Mouse (Mus musculus) hindbrain, embryonic 13.5 days (tissue): ENCODE data around the gene Tagln. TPM values are rescaled to one million over a fixed set of nuclear protein-coding genes. Genes with fewer than 3 reads are reported as not detected.

Experiments
- ATAC-seq: fragments of 200-750 bp; cut with Nextera tagmentation; 2 replicates; pipeline ENCODE4 v1.8.0; 2017; ENCODE audit warnings: moderate TSS enrichment; ENCODE audit not compliant: low FRiP score
- H3K27ac ChIP-seq: fragments of 300-500 bp; sonication (generic); 2 replicates; pipeline ENCODE4 v1.5.1; 2015; ENCODE audit warnings: inconsistent platforms, mild to moderate bottlenecking, moderate library complexity
- H3K27me3 ChIP-seq: fragments of 300-500 bp; sonication (generic); 2 replicates; pipeline ENCODE4 v1.6.1; 2015; ENCODE audit warnings: mild to moderate bottlenecking, inconsistent platforms
- H3K36me3 ChIP-seq: fragments of 300-500 bp; sonication (generic); 2 replicates; pipeline ENCODE4 v1.6.1; 2015; ENCODE audit warnings: mild to moderate bottlenecking, inconsistent platforms
- H3K4me1 ChIP-seq: fragments of 300-500 bp; sonication (generic); replicated peaks from 2 replicates; pipeline ENCODE4 v1.6.1; 2015; ENCODE audit warnings: inconsistent platforms
- H3K4me2 ChIP-seq: fragments of 300-500 bp; sonication (generic); 2 replicates; pipeline ENCODE4 v1.6.1; 2015; ENCODE audit warnings: inconsistent platforms, mild to moderate bottlenecking, moderate library complexity
- H3K4me3 ChIP-seq: fragments of 300-500 bp; sonication (generic); 2 replicates; pipeline ENCODE4 v1.5.1; 2015; ENCODE audit warnings: mild to moderate bottlenecking, inconsistent platforms
- H3K9ac ChIP-seq: fragments of 300-500 bp; sonication (generic); 2 replicates; pipeline ENCODE4 v1.6.1; 2015; ENCODE audit warnings: mild to moderate bottlenecking, inconsistent platforms
- H3K9me3 ChIP-seq: fragments of 300-500 bp; sonication (generic); 2 replicates; pipeline ENCODE4 v1.6.1; 2016; ENCODE audit warnings: inconsistent platforms
- WGBS: fragments of 180-500 bp; shearing (Covaris S2); methylation state at CpG from one replicate; pipeline ENCODE4 v1.1.7; 2015; 5-methylcytosine and 5-hydroxymethylcytosine counted together
- polyA plus RNA-seq: library from polyadenylated mRNA; unstranded; fragments of >200 nt; fragmentation: Nextera tagmentation; extraction: Ambion mirVana; gene quantifications from 2 replicates; pipeline ENCODE4 v1.2.1, GENCODE M21; 2015

The Tagln gene
- polyA plus RNA-seq, 1 experiment from 2014 or later, result 8.6 TPM

DNA sequence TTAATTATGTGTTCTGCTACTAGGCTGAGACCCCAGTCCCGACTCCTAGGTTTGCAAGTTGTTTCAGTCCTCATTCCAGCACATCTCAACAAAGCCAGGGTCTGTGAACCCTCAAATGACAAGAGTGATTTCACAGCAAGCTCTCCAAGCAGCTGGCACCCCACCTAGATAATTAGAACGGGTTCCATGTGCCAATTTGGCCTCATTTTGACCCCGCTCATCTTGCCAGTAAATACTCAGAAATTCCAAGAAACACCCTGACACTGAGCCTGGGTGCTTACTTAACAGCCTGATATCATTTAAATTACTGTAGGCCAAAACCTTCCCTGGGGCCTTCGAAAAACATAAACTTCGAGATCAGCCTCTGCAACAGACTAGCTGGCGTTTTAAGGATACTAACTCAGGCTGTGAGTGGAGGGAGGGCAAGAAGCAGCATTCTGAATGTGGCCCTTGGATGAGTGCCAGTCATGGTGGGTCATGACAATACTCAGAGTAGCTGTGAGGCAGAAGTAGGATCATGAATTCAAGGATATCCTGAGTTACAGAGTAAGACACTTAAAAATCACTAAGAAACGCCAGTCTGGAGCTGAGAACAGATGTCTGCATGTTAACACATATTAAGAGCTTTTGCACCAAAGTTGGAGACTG is 22.3 kb upstream of the Tagln start:
- no peak overlapping the region for H3K4me2 ChIP-seq
- 0 out of 2 replicates have a peak overlapping the region, but pooled peaks have one; percentile 5 for H3K9ac ChIP-seq
- no peaks in the 10 kb centered on the region for H3K27me3 ChIP-seq
- H3K27ac ChIP-seq, result no peak overlapping the region
- no peak for ATAC-seq
- 64% methylated on average over 7 of the region's 7 CpGs for WGBS
- H3K9me3 ChIP-seq, result no peaks in the 10 kb centered on the region
- H3K36me3 ChIP-seq, result peaks cover 27% of the 10 kb centered on the region
- H3K4me1 ChIP-seq, result peaks cover 45% of the 10 kb centered on the region
- H3K4me3 ChIP-seq, result no peak overlapping the region

DNA sequence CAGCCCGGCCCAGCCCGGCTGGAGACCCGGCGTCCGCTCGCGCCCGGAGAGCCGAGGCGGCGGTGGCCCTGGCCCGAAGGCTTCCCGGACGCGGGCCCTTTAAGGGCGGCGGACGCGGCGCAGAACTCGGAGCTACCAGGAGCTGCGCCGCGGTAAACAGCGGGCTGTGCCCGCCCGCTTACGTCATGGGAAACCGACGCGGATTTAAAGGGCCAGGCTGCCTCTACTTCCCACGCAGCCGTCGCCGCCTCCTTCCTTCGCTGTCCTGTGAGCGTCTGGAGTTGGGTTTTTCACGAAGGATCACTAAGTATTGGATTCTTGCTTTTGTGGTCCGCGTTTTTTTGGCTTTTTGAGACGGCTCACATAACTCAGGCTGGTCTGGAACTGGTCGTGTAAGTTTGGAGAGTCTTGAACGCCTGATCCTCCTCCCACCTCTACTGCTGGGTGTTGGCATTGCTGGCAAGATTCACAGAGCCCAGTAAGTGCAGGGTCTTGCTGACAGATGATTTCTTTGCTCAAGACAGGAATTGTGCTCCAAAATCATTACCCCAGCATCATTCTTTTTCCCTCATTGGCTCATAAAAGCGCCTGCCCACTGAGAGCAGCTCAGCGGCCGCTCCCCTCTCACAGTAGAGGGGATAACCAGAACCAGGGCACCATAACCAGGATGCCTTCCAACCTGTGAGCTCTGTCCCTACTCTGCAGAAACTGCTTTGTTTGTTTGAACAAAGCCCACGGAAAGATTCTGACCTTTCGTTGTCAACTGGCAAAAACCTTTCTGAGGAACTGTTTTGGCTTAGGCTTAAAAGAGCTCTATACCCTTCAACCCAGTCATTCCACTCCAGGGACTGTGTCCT is 19.5 kb upstream of the Tagln start, which contains the start of gene Sidt2:
Sidt2 (minus strand) TSS at position 152 of the 857 bp plus-strand sequence.
- Histone ChIP-seq H3K36me3 (peaks cover 21% of the 10 kb centered on the region), H3K9ac (peak within 1 kb of the TSS; percentile 95), H3K4me3 (peak within 1 kb of the TSS; percentile 86), H3K27ac (peak within 1 kb of the TSS; percentile 91), H3K9me3 (no peaks in the 10 kb centered on the region), H3K4me1 (peaks cover 48% of the 10 kb centered on the region), H3K4me2 (peak within 1 kb of the TSS; percentile 97), H3K27me3 (no peaks in the 10 kb centered on the region)
- ATAC-seq, result peak; percentile 95
- WGBS, result under 1% methylated on average over 48 of the region's 48 CpGs

DNA sequence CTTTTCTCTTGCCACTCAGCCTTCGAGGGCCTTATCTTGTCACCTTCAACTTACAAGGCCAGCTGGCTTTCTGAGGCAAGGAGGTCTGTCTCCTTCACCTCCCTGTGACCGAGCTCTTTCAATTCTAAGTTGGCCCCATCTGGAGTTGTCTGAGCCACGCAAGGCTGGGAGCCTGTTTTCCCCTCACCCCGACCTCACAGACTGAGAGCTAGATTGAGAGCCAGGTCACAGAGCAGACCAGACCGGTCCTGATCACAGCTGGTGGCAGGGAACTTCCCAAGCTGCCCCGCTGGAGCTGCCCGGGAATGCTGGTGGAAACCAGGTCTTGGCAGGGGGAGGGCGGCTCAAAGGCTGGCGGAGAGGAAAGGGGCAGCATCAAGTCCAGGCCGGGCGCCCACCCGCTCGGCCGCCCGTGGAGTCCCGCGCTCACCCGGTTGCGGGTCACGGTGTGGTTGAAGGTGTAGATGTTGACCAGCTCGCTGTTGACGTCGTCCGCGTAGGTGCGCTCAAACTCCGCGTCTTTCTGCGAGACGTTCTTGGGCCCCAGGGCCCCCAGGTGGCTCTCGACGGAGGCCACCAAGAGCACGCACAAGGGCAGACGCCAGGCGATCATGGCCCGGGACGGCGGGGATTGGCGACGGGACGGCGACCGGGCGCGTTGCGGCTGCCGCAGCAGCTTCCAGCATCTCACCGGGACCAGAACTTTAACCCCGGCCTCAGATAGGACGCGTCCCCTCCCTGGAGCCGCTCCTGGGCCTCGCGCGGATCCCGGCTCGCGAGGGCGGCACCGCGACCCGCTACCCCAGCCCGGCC is 18.6 kb upstream of the Tagln start:
- peaks cover 48% of the 10 kb centered on the region for H3K4me1 ChIP-seq

DNA sequence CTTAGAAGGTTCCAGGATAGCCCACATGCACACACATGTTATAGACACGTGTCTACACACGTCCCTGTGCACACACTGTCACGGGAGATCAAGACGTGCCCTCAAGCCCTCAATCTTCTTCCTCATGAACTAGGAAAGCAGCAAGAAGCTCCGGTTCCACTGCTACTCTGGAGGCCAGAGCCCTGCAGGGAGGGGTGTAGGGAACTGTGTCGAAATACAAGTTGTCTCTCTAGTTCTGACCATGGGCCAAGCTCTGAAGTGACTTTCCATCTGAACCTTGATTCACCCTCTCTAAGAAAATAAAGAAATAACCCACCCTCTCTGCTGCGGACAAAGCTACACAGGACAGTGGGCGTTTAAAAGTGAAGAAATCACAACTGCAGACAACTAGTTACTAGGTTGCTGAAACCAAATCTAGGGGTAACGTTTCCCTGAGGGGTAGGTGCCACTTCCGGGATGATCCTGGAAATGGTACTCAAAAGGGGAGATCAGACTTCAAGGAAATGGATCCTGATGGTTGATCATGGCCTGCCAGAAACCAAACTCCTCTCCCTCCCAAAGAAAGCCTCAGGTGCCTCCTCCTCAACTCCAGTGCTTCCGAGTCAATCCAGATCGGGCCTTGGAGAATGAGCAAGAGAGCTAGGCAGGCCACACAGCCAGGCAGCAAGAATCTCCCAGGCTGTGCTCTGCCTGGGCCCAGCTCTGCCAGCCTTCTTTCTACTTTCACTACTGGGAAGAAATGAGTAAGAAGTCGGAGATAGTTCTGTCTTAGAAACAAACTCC is 17.8 kb upstream of the Tagln start:
- peaks cover 44% of the 10 kb centered on the region for H3K4me1 ChIP-seq
- H3K9me3 ChIP-seq, result no peaks in the 10 kb centered on the region
- H3K27me3 ChIP-seq, result no peaks in the 10 kb centered on the region
- no peak for ATAC-seq
- H3K36me3 ChIP-seq, result peaks cover 33% of the 10 kb centered on the region
- 63% methylated on average over 13 of the region's 13 CpGs for WGBS
- H3K27ac ChIP-seq, result peak overlapping the region; percentile 91; the same call in 1 of the 2 replicates
- H3K9ac ChIP-seq, result peak overlapping the region; percentile 95
- H3K4me2 ChIP-seq, result peak overlapping the region; percentile 97
- peak overlapping the region; percentile 86 for H3K4me3 ChIP-seq

More for the DNA sequence above, 18.6 kb upstream of the Tagln start:
- no peaks in the 10 kb centered on the region for H3K9me3 ChIP-seq
- peak overlapping the region; percentile 86 for H3K4me3 ChIP-seq
- H3K4me2 ChIP-seq, result peak overlapping the region; percentile 97
- under 1% methylated on average over 57 of the region's 63 CpGs for WGBS
- peak overlapping the region; percentile 91 for H3K27ac ChIP-seq
- H3K9ac ChIP-seq, result peak overlapping the region; percentile 95
- H3K36me3 ChIP-seq, result peaks cover 26% of the 10 kb centered on the region
- peak; percentile 78 for ATAC-seq
- no peaks in the 10 kb centered on the region for H3K27me3 ChIP-seq

DNA sequence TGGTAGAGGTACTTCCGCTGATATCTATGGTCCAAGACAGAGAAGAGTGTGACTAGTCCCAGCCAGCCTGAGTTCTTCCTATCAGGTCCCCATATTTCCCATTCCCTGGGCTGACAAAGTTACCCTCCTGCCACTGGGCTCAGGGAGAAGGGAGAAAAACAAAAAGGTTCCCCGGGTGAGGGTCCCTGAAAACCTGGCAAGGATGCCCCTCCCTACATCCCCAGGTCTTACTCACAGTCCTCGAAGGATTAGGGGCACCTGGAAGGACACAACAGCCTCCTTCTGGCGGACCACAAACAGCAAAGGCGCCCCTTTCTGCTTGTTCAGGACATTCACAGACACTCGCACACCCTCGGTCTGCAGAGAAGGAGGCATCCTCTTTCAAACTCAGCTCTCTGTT is 17.0 kb upstream of the Tagln start:
- no peak overlapping the region for H3K27ac ChIP-seq
- 85% methylated on average over 7 of the region's 7 CpGs for WGBS
- H3K9me3 ChIP-seq, result no peaks in the 10 kb centered on the region
- H3K4me1 ChIP-seq, result peaks cover 36% of the 10 kb centered on the region
- ATAC-seq, result no peak
- no peaks in the 10 kb centered on the region for H3K27me3 ChIP-seq
- H3K36me3 ChIP-seq, result peaks cover 41% of the 10 kb centered on the region
- peak overlapping the region; percentile 97 for H3K4me2 ChIP-seq
- H3K9ac ChIP-seq, result peak overlapping the region; percentile 95
- H3K4me3 ChIP-seq, result 0 out of 2 replicates have a peak overlapping the region, but pooled peaks have one; percentile 86

DNA sequence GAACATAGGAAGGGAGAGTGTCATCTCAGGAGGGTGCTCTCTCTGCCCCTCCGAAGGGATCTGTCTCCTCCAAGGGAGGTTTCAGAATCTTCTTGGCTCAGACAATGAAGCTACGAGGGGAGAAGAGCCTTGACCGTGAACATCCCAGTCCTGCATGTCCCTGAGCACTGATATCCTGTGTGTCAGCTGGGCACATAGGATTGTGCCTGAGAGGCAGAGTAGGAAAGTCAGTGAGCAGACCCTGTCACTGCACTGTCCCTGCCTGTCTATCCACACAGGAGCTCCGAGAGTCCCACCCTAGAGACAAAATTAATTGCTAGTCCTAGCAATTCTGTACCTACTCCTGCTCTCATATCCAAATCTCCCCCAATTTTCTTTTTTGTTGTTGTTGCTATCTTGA is 16.2 kb upstream of the Tagln start:
- Histone ChIP-seq H3K27ac (no peak overlapping the region), H3K9me3 (no peaks in the 10 kb centered on the region), H3K9ac (no peak overlapping the region), H3K36me3 (peaks cover 49% of the 10 kb centered on the region), H3K4me3 (no peak overlapping the region), H3K27me3 (no peaks in the 10 kb centered on the region), H3K4me1 (peaks cover 32% of the 10 kb centered on the region), H3K4me2 (no peak overlapping the region)
- no peak for ATAC-seq
- WGBS, result 93% methylated on average over 4 of the region's 4 CpGs

DNA sequence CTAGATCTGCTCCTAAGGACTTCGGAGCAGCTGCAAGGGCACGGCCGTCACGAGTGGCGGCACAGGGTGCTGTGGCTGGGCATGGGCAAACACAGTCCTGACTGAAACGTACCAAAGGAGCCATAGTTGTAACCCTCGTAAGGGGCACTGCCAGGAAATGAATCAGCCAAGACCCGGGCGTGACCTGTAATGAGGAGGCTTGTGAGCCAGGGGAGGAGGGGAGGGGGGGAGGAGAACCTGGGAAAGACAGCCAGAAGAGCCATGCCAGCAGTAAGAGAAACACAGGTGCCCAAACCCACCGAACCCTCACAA is 11.0 kb upstream of the Tagln start:
- H3K4me2 ChIP-seq, result no peak overlapping the region
- 90% methylated on average over 10 of the region's 10 CpGs for whole genome bisulfite sequencing
- no peak for ATAC-seq

DNA sequence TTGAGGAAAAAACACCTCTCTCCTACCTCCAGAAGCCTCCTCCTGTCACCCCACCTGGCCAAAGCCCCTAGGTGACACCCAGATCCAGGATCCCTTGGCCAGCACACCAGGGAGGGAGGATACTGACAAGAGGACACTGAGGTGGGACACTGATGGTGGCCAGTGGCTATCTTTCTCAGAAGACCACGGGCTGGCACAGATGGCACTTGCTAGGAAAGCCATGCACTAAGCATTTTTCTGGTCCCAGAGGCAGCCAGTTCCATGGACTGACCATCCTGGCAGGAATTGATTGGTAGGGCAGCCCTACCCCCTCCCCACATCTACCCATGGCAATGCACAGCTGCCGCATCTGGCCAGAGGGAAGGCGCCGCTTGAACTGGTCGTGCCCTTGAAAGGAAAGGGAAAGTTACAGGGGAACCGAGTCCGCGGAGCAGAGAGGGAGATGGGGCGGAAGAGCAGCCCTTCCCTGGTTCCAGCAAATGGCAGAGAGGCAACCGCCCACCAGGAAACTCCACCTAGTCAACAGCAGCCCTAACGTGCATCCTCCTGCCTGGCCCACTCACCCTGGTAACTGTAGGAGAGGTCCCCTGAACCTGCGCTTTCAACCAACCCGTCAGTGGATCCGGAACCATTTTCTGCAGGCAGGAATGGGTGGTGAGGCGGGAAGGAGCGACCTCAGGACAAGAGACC is 10.5 kb upstream of the Tagln start:
- Histone ChIP-seq H3K27me3 (no peaks in the 10 kb centered on the region), H3K4me3 (no peak overlapping the region), H3K9ac (0 out of 2 replicates have a peak overlapping the region, but pooled peaks have one; percentile 29), H3K9me3 (no peaks in the 10 kb centered on the region), H3K4me2 (no peak overlapping the region), H3K27ac (no peak overlapping the region), H3K4me1 (no peaks in the 10 kb centered on the region), H3K36me3 (peaks cover 95% of the 10 kb centered on the region)
- no peak for ATAC-seq
- WGBS, result 90% methylated on average over 16 of the region's 16 CpGs

More for the DNA sequence above, 11.0 kb upstream of the Tagln start:
- Histone ChIP-seq H3K27ac (no peak overlapping the region), H3K36me3 (peaks cover 95% of the 10 kb centered on the region), H3K9me3 (no peaks in the 10 kb centered on the region), H3K27me3 (no peaks in the 10 kb centered on the region), H3K4me3 (no peak overlapping the region), H3K4me1 (no peaks in the 10 kb centered on the region), H3K9ac (no peak overlapping the region)

DNA sequence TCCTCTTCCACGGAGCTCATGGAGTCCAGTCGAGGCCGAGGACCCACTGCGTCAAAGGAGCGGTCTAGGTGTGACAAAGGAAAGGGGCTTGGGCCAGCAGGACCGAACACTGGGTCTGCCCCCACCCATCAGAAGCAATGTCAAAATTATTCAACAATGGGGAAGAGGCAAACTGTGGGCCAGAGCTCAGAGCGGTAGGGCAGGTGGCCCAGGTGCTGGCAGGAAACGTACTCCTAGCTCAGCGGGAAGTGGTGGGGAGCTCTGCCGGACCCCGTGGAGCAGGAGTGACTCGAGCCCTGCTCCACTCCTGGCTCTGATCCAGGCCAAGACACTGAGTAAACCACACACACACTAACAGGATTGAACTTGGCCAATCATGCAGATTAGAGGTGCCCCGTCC is 9.9 kb upstream of the Tagln start:
- H3K36me3 ChIP-seq, result peaks cover 99% of the 10 kb centered on the region
- no peak overlapping the region for H3K27ac ChIP-seq
- WGBS, result 86% methylated on average over 13 of the region's 13 CpGs
- no peak overlapping the region for H3K4me2 ChIP-seq
- H3K9ac ChIP-seq, result no peak overlapping the region
- H3K4me3 ChIP-seq, result no peak overlapping the region
- H3K9me3 ChIP-seq, result no peaks in the 10 kb centered on the region
- ATAC-seq, result no peak
- H3K4me1 ChIP-seq, result no peaks in the 10 kb centered on the region
- no peaks in the 10 kb centered on the region for H3K27me3 ChIP-seq

DNA sequence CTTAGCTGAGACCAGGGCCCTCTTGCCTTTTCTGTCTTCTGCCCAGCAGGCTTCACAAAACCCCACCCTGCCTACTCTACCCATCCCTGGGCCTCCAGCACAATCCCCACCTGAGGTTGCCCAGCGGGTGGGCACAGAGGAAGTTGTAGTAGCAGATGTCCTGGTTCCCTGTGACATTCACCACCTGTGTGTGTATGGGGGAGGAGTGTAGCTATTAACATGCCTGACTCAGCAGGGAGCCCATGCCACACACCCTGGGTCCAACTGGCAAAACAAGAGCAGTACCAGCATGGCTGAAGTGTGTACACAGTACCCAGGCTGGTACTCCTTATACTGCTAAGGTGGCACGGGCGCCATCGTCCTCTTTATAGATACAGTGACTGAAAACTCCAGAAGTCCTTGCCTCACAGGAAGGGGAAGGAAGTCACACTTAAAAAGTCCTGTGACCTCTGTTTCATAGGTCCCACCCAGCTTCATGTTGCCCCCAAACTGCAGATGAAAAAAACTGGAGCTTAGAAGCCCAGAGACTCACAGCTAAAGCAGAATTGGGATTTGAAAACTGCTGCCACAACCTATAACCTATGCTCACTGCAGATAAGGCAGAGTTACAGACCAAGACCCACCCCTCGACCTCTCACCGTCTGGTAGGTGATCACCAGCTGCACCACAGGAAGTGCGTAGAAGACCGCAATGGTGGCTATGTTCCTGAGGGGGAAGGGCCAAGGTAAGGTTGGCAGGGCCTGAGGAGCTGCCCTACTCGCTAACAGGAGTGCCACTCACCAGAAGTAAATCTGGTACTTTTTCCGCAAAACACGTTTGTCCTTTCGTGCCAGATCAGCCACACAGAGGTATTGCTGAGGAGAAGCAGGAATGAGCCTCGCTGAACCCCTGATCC is 8.9 kb upstream of the Tagln start:
- H3K36me3 ChIP-seq, result peaks cover 95% of the 10 kb centered on the region
- no peaks in the 10 kb centered on the region for H3K27me3 ChIP-seq
- no peak overlapping the region for H3K9ac ChIP-seq
- ATAC-seq, result no peak
- no peak overlapping the region for H3K4me3 ChIP-seq
- H3K4me2 ChIP-seq, result no peak overlapping the region
- no peaks in the 10 kb centered on the region for H3K9me3 ChIP-seq
- H3K27ac ChIP-seq, result no peak overlapping the region
- 90% methylated on average over 13 of the region's 13 CpGs for WGBS
- no peaks in the 10 kb centered on the region for H3K4me1 ChIP-seq
